Mouse (Mus musculus): ENCODE measurements at regions not wholly inside any gene's neighbourhood (a gene's known extent, or its start where the extent isn't known, plus 50 kb on each side); places are given as distances from the start of the nearest gene placed in this dataset.

GRCm38 (mm10) chr10:37294231-37294630 lies 155.5 kb upstream of the Marcks start:
- ATAC-seq (ENCODE audit: insufficient number of reproducible peaks, low FRiP score, low TSS enrichment), result no peak

GRCm38 (mm10) chr10:37293292-37293691 lies 154.6 kb upstream of the Marcks start:
- no peak for ATAC-seq (ENCODE audit: insufficient number of reproducible peaks, low FRiP score, low TSS enrichment)

DNA sequence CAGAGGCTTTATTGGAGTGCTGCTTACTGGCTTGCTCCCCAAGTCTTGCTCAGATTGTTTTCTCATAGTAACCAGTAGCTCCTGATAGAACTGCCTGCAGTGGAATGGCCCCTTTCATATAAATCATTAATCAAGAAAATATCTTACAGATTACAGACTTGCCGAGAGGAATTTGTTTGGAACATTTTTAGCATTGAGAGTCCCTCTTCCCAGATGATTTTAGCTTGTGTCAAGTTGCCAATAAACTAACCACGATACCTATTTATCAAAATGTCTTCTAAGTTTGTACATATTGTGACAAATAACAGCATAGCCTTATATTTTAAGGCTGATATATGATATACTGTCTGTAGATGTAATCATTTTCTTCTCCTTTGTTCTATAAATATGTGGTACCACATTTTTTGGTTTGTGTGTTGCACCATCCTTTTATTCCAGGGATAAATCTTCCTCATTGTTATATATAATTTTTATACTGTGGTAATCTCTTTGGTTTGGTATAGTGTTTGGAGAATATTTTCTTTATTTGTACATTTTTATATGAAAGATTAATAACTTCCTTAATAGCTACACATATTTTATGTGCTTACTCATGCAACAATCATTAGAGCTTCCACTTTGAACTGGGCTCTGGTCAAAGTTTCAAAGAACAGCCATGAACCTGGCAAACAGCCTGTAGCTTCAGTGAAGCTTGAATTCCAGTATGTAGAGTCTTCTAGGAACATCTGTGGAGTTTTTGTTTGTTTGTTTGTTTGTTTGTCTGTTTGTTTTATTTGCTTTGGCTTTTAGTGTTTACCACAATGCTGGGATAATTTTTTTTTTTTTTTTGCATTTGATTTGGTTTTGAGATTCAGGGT lies 153.1 kb upstream of the Marcks start:
- no peak for ATAC-seq (ENCODE audit: insufficient number of reproducible peaks, low FRiP score, low TSS enrichment)

GRCm38 (mm10) chr10:37289964-37290704 lies 151.4 kb upstream of the Marcks start:
- no peak for ATAC-seq (ENCODE audit: insufficient number of reproducible peaks, low FRiP score, low TSS enrichment)

- no peak for ATAC-seq (ENCODE audit: insufficient number of reproducible peaks, low FRiP score, low TSS enrichment)
Measured at GRCm38 (mm10) chr10:37286305-37286704, 147.6 kb upstream of the Marcks start.

DNA sequence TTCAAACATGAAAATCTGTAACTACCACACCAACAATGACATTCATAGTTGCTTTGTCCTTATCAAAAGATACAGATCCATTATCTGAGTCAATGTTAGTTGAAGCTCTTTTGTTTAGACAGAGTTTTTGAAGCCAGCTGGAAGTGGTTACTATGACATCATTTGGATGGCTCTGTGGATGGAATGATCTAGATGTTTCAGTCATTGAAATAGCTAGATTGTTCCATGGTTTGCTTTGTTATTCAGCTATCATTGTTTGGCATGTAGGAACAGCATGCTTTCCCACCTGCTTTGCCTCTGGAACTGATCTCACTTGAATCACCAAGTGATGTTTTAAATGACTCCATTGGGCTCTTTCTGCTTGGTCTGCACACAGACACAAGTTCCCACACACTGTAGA lies 144.2 kb upstream of the Marcks start:
- ATAC-seq (ENCODE audit: insufficient number of reproducible peaks, low FRiP score, low TSS enrichment), result no peak

DNA sequence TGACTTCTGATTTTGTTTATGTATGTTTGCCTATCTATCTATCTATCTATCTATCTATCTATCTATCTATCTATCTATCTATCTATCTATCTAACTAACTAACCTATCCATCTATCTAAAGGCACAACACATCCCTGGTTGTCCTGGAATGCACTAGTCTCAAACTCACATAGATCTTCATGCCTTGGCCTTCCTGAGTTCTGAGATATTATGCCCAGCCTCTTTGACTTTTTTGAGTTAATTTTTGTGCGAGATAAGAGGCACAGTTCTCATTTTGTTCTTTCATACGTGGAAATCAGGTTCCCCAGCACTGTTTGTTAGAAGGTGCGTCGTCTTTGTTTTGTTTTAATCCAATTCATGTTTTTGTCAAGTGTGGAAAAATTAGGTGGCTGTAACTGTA lies 142.1 kb upstream of the Marcks start:
- no peak for ATAC-seq (ENCODE audit: insufficient number of reproducible peaks, low FRiP score, low TSS enrichment)

DNA sequence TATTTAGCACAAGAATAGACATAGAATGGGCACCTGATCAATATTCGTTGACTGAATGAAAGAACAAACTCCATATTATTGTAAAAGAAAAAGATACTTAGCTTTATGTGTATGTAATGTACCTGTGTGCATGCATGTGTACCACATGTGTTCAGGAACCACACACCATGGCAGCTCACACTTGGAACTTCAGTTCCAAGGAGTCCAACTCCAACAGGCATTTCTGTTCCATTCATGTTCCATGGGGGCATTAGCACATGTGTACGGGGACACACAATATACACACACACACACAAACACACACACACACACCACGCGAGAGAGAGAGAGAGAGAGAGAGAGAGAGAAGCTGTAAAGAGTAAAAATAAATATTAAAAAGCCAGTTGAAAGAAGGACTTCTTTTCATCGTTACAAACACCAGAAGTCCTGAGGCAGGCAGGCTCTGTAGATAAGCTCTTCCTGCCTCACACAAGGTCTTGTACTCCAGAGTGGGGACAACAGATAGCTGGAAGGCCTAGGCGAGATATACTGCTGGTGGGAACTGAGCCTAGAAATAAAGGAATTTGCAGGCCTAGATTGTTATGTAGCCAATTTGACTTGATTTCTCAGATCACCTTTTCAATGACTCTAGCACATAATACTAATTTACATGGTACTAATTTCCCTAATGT lies 141.6 kb upstream of the Marcks start:
- no peak for ATAC-seq (ENCODE audit: insufficient number of reproducible peaks, low FRiP score, low TSS enrichment)

- ATAC-seq (ENCODE audit: insufficient number of reproducible peaks, low FRiP score, low TSS enrichment), result no peak
Measured at GRCm38 (mm10) chr10:37279316-37279715, 140.6 kb upstream of the Marcks start.

DNA sequence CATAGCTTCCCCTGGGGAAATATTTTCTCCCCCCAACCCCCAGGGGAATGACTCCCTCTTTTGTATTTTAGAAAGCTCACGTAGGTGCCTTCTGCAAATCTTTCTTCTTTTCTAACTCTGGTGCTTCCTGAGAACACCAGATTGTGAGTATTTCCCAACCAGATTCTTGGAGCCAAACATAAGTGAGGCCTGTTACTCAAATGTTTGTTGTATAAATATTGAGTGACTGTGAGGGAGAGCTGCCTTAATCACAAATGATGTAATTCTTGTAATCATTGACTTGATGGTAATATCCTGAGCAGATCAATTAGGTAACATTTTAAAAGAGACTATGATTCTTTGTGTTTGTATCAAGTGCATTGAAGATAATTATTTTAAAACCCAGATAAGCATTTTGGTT lies 137.1 kb upstream of the Marcks start:
- ATAC-seq (ENCODE audit: insufficient number of reproducible peaks, low FRiP score, low TSS enrichment), result no peak

GRCm38 (mm10) chr10:37275271-37275670 lies 136.6 kb upstream of the Marcks start:
- no peak for ATAC-seq (ENCODE audit: insufficient number of reproducible peaks, low FRiP score, low TSS enrichment)

GRCm38 (mm10) chr10:37271967-37272366 lies 133.2 kb upstream of the Marcks start:
- ATAC-seq (ENCODE audit: insufficient number of reproducible peaks, low FRiP score, low TSS enrichment), result no peak

- no peak for ATAC-seq (ENCODE audit: insufficient number of reproducible peaks, low FRiP score, low TSS enrichment)
Measured at GRCm38 (mm10) chr10:37270236-37271000, 131.7 kb upstream of the Marcks start.

DNA sequence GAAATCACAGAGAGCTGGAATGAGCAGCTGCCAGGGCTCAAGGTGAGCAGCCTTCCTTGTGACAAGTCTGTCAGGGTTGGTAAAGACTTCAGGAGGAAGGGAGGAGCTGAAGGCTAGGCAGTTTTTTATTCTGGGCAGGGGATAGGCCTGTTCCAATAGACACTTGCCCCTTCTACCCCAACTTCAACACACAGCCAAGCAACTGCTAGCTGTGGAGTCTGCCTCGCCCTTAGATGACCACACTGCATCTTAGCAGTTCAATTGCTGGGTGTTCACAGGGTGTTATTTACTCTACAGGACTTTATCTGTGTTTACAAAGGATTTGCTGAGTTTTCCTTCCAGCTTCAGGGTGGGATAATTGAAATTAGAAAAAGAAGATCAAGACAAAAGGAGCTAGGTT lies 128.2 kb upstream of the Marcks start:
- ATAC-seq (ENCODE audit: insufficient number of reproducible peaks, low FRiP score, low TSS enrichment), result no peak

DNA sequence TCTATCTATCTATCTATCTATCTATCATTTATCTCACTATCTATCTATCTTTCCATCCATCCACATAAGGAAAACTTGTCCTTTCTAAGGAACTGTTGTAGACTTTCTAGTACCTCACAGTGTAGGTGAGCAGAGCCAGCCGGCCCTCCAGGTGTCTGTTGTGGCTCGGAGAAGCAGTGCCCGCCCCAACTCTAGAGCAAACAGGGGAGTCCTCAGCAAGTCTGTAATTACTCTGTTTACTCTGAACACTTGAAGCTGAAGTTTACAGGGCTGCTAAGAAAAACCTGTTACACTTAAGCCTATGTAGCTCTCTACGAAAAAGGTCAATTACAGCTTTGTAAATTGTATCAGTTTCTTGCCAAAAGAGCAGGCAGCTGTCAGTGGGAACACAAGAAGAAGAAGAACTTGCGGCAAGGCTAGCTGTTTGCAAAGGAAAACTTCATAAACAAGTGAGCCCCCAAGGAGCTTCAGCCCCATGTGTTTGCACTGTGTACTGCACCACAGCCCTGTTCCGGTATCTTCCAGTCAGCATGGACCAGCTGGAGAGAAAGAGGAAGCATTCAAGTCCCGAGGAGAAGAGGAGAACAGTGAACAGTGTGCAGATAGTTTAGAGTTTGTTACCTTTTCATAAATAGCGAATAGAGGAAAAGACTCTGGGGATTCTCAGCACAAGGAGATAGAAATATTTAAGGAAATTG lies 122.2 kb upstream of the Marcks start:
- ATAC-seq (ENCODE audit: insufficient number of reproducible peaks, low FRiP score, low TSS enrichment), result no peak

DNA sequence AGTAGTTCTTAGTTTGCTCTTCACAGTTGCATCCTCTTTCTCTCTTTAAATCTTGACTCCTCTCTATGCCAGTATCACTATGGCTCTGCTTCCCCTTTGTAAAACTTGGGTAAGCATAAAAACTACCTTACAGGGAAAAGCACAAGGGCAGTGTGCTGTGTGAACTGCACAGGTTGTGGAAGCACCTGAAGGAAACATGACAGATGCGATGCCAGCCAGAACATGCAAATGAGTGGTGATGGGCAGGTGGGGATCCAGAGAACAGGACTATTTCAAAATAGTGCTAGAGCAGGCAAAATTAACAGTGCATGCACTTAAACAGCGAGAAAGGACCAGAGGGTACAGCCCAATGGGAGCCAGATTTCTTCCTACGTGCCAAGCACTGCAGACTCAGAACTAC lies 120.5 kb upstream of the Marcks start:
- no peak for ATAC-seq (ENCODE audit: insufficient number of reproducible peaks, low FRiP score, low TSS enrichment)

GRCm38 (mm10) chr10:37257544-37257943 lies 118.8 kb upstream of the Marcks start:
- no peak for ATAC-seq (ENCODE audit: insufficient number of reproducible peaks, low FRiP score, low TSS enrichment)

GRCm38 (mm10) chr10:37250934-37251521 lies 112.3 kb upstream of the Marcks start:
- no peak for ATAC-seq (ENCODE audit: insufficient number of reproducible peaks, low FRiP score, low TSS enrichment)

DNA sequence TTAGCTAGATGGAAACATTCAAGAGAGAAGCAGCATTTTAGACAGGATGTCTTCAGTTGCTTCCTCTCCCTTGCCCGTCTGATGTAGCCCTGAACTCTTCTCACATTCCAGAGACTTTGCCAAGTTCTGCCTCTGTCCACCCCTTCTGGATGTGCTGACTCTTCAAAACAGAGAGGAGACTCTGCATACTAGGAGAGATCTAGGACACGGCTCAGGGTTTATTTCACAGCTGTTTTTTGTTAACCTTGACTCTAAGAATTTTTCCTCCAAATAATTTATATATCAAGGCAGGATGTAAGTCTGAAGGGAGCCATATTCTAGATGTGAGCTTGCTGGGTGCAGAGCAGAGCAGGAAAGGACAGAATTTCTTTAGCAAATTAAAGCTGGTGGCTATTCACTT lies 111.4 kb upstream of the Marcks start:
- no peak for ATAC-seq (ENCODE audit: insufficient number of reproducible peaks, low FRiP score, low TSS enrichment)

DNA sequence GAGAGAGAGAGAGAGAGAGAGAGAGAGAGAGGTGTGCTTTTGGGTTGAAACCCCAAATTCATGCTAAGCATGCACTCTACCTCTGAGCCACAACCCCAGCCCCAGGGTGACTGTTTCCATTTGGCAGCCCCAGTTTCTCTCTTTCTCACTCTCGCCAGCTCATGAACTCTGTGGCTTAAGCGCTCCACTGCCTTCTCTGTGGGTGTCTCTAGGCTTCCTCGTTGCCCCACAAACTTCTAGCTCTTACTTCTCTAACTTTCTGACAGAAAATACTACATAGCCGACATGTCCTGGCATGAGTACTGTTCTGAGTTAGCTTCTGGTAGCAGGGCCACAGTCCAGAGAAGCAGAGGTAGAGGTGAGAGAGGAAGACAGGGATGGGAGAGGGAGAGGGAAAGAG lies 110.8 kb upstream of the Marcks start:
- no peak for ATAC-seq (ENCODE audit: insufficient number of reproducible peaks, low FRiP score, low TSS enrichment)
